Mouse (Mus musculus) embryonic facial prominence, embryonic 13.5 days (tissue): Measurements from ENCODE around the gene Cacna2d3. TPM values are rescaled to one million over a fixed set of nuclear protein-coding genes. Genes with fewer than 3 reads are reported as not detected.

Experiments
- ATAC-seq: fragments of 200-750 bp; cut with Nextera tagmentation; 2 replicates; pipeline ENCODE4 v1.8.0; 2017; ENCODE audit warnings: low read depth; ENCODE audit not compliant: insufficient number of reproducible peaks, insufficient read depth, low FRiP score, low TSS enrichment
- H3K27ac ChIP-seq: fragments of 300-500 bp; sonication (generic); 2 replicates; pipeline ENCODE4 v1.5.1; 2015; ENCODE audit warnings: moderate library complexity, mild to moderate bottlenecking, inconsistent platforms
- H3K27me3 ChIP-seq: fragments of 300-500 bp; sonication (generic); 2 replicates; pipeline ENCODE4 v1.6.1; 2015; ENCODE audit warnings: mild to moderate bottlenecking, inconsistent platforms
- H3K36me3 ChIP-seq: fragments of 300-500 bp; sonication (generic); 2 replicates; pipeline ENCODE4 v1.6.1; 2015; ENCODE audit warnings: mild to moderate bottlenecking, inconsistent platforms
- H3K4me1 ChIP-seq: fragments of 300-500 bp; sonication (generic); 2 replicates; pipeline ENCODE4 v1.6.1; 2015; ENCODE audit warnings: inconsistent platforms
- H3K4me2 ChIP-seq: fragments of 300-500 bp; sonication (generic); 2 replicates; pipeline ENCODE4 v1.6.1; 2015; ENCODE audit warnings: moderate library complexity, mild to moderate bottlenecking, inconsistent platforms
- H3K4me3 ChIP-seq: fragments of 300-500 bp; sonication (generic); 2 replicates; pipeline ENCODE4 v1.5.1; 2015; ENCODE audit warnings: mild to moderate bottlenecking, inconsistent platforms
- H3K9ac ChIP-seq: fragments of 300-500 bp; sonication (generic); 2 replicates; pipeline ENCODE4 v1.6.1; 2015; ENCODE audit warnings: mild to moderate bottlenecking, inconsistent platforms
- H3K9me3 ChIP-seq: fragments of 300-500 bp; sonication (generic); 2 replicates; pipeline ENCODE4 v1.6.1; 2016; ENCODE audit warnings: inconsistent platforms
- WGBS: fragments of 180-500 bp; shearing (Covaris S2); methylation state at CpG from one replicate; pipeline ENCODE4 v1.1.7; 2015; ENCODE audit warnings: mixed read lengths; 5-methylcytosine and 5-hydroxymethylcytosine counted together
- polyA plus RNA-seq: library from polyadenylated mRNA; unstranded; fragments of >200 nt; fragmentation: Nextera tagmentation; extraction: Ambion mirVana; gene quantifications from 2 replicates; pipeline ENCODE4 v1.2.1, GENCODE M21; 2015

The Cacna2d3 gene
- polyA plus RNA-seq, 1 experiment from 2014 or later: 43.5 TPM

- H3K4me3 ChIP-seq: no peak overlapping the region
- H3K27ac ChIP-seq: no peak overlapping the region
- no peak overlapping the region for H3K9ac ChIP-seq
- peaks cover 23% of the 10 kb centered on the region for H3K4me1 ChIP-seq
- no peak for ATAC-seq
- no peaks in the 10 kb centered on the region for H3K36me3 ChIP-seq
- WGBS: 41% methylated on average over 7 of the region's 7 CpGs
- no peak overlapping the region for H3K4me2 ChIP-seq
- H3K27me3 ChIP-seq: no peaks in the 10 kb centered on the region
- H3K9me3 ChIP-seq: no peaks in the 10 kb centered on the region
Measured at GRCm38 (mm10) chr14:29018316-29019000, 703.2 kb downstream of the Cacna2d3 start.

- Histone ChIP-seq H3K9ac (no peak within 1 kb of the TSS), H3K27ac (peak within 1 kb of the TSS; percentile 62), H3K4me1 (peaks cover 23% of the 10 kb centered on the region), H3K36me3 (no peaks in the 10 kb centered on the region), H3K4me3 (no peak within 1 kb of the TSS), H3K27me3 (no peaks in the 10 kb centered on the region), H3K4me2 (no peak within 1 kb of the TSS), H3K9me3 (no peaks in the 10 kb centered on the region)
- ATAC-seq: no peak
- WGBS: 12% methylated on average over 5 of the region's 5 CpGs
Measured at GRCm38 (mm10) chr14:29017883-29018282, 703.8 kb downstream of the Cacna2d3 start, which contains the start of gene Lrtm1. TSS of gene Lrtm1 (plus strand) at chr14:29018208.

GRCm38 (mm10) chr14:29015896-29016295 is 705.8 kb downstream of the Cacna2d3 start:
- Histone ChIP-seq H3K9me3 (no peaks in the 10 kb centered on the region), H3K27me3 (no peaks in the 10 kb centered on the region), H3K9ac (no peak overlapping the region), H3K4me2 (no peak overlapping the region), H3K36me3 (peaks cover 2% of the 10 kb centered on the region; the same call in 1 of the 2 replicates), H3K4me1 (peaks cover 23% of the 10 kb centered on the region), H3K27ac (peak overlapping the region; percentile 62), H3K4me3 (no peak overlapping the region)
- ATAC-seq: no peak
- WGBS: 49% methylated on average over 5 of the region's 5 CpGs

- Histone ChIP-seq H3K9ac (no peak overlapping the region), H3K27me3 (no peaks in the 10 kb centered on the region), H3K4me3 (no peak overlapping the region), H3K9me3 (no peaks in the 10 kb centered on the region), H3K4me2 (no peak overlapping the region), H3K36me3 (peaks cover 2% of the 10 kb centered on the region; the same call in 1 of the 2 replicates), H3K27ac (no peak overlapping the region), H3K4me1 (peaks cover 28% of the 10 kb centered on the region)
- 82% methylated on average over 2 of the region's 2 CpGs for WGBS
- ATAC-seq: no peak
Measured at GRCm38 (mm10) chr14:29014680-29015079, 707.0 kb downstream of the Cacna2d3 start.

- Histone ChIP-seq H3K27me3 (no peaks in the 10 kb centered on the region), H3K9me3 (no peaks in the 10 kb centered on the region), H3K4me2 (no peak overlapping the region), H3K4me3 (no peak overlapping the region), H3K27ac (no peak overlapping the region), H3K36me3 (peaks cover 2% of the 10 kb centered on the region; the same call in 1 of the 2 replicates), H3K9ac (no peak overlapping the region), H3K4me1 (peaks cover 28% of the 10 kb centered on the region)
- 94% methylated on average over 3 of the region's 3 CpGs for WGBS
- no peak for ATAC-seq
Measured at GRCm38 (mm10) chr14:29013161-29013560, 708.5 kb downstream of the Cacna2d3 start.

GRCm38 (mm10) chr14:29009644-29010043 is 712.0 kb downstream of the Cacna2d3 start:
- no peak for ATAC-seq
- Histone ChIP-seq H3K36me3 (peaks cover 2% of the 10 kb centered on the region; the same call in 1 of the 2 replicates), H3K9me3 (no peaks in the 10 kb centered on the region), H3K4me3 (no peak overlapping the region), H3K4me2 (no peak overlapping the region), H3K27ac (no peak overlapping the region), H3K4me1 (peaks cover 24% of the 10 kb centered on the region), H3K9ac (no peak overlapping the region), H3K27me3 (no peaks in the 10 kb centered on the region)
- 92% methylated on average over 4 of the region's 4 CpGs for WGBS

- no peak overlapping the region for H3K9ac ChIP-seq
- H3K27me3 ChIP-seq: no peaks in the 10 kb centered on the region
- peak; percentile 75; the same call in 1 of the 2 replicates for ATAC-seq
- H3K27ac ChIP-seq: peak overlapping the region; percentile 79
- H3K9me3 ChIP-seq: no peaks in the 10 kb centered on the region
- H3K4me2 ChIP-seq: no peak overlapping the region
- peaks cover 26% of the 10 kb centered on the region for H3K4me1 ChIP-seq
- WGBS: 33% methylated on average over 4 of the region's 5 CpGs
- H3K36me3 ChIP-seq: no peaks in the 10 kb centered on the region
- H3K4me3 ChIP-seq: no peak overlapping the region
Measured at GRCm38 (mm10) chr14:29005228-29005840, 716.3 kb downstream of the Cacna2d3 start.

GRCm38 (mm10) chr14:28996569-28996968 is 725.1 kb downstream of the Cacna2d3 start:
- no peak overlapping the region for H3K4me2 ChIP-seq
- H3K4me3 ChIP-seq: no peak overlapping the region
- H3K9me3 ChIP-seq: no peaks in the 10 kb centered on the region
- no peak for ATAC-seq
- H3K27ac ChIP-seq: peak overlapping the region; percentile 48; the same call in 1 of the 2 replicates
- H3K9ac ChIP-seq: no peak overlapping the region
- peaks cover 15% of the 10 kb centered on the region for H3K4me1 ChIP-seq
- WGBS: 97% methylated on average over 3 of the region's 3 CpGs
- H3K36me3 ChIP-seq: no peaks in the 10 kb centered on the region
- H3K27me3 ChIP-seq: no peaks in the 10 kb centered on the region

- H3K4me2 ChIP-seq: no peak overlapping the region
- WGBS: 65% methylated on average over 7 of the region's 7 CpGs
- H3K27me3 ChIP-seq: no peaks in the 10 kb centered on the region
- H3K36me3 ChIP-seq: no peaks in the 10 kb centered on the region
- H3K27ac ChIP-seq: peak overlapping the region; percentile 65; the same call in 1 of the 2 replicates
- no peak for ATAC-seq
- H3K4me1 ChIP-seq: peaks cover 36% of the 10 kb centered on the region; the same call in 1 of the 2 replicates
- H3K4me3 ChIP-seq: no peak overlapping the region
- no peak overlapping the region for H3K9ac ChIP-seq
- no peaks in the 10 kb centered on the region for H3K9me3 ChIP-seq
Measured at GRCm38 (mm10) chr14:28988211-28988900, 733.3 kb downstream of the Cacna2d3 start.

GRCm38 (mm10) chr14:28984276-28984675 is 737.4 kb downstream of the Cacna2d3 start:
- ATAC-seq: no peak
- no peaks in the 10 kb centered on the region for H3K36me3 ChIP-seq
- H3K9ac ChIP-seq: no peak overlapping the region
- no peaks in the 10 kb centered on the region for H3K27me3 ChIP-seq
- no peak overlapping the region for H3K4me2 ChIP-seq
- WGBS: 84% methylated on average over 2 of the region's 2 CpGs
- H3K27ac ChIP-seq: peak overlapping the region; percentile 30; the same call in 1 of the 2 replicates
- H3K4me3 ChIP-seq: no peak overlapping the region
- H3K4me1 ChIP-seq: peaks cover 28% of the 10 kb centered on the region; the same call in 1 of the 2 replicates
- no peaks in the 10 kb centered on the region for H3K9me3 ChIP-seq

- H3K4me1 ChIP-seq: peaks cover 13% of the 10 kb centered on the region; the same call in 1 of the 2 replicates
- no peak overlapping the region for H3K9ac ChIP-seq
- no peak for ATAC-seq
- no peak overlapping the region for H3K4me2 ChIP-seq
- H3K36me3 ChIP-seq: no peaks in the 10 kb centered on the region
- H3K27me3 ChIP-seq: no peaks in the 10 kb centered on the region
- WGBS: 29% methylated on average over 3 of the region's 3 CpGs
- no peaks in the 10 kb centered on the region for H3K9me3 ChIP-seq
- no peak overlapping the region for H3K27ac ChIP-seq
- no peak overlapping the region for H3K4me3 ChIP-seq
Measured at GRCm38 (mm10) chr14:28980482-28980881, 741.2 kb downstream of the Cacna2d3 start.
